Mouse (Mus musculus): ENCODE data around the gene Midn. TPM values are rescaled to one million over a fixed set of nuclear protein-coding genes. Genes with fewer than 3 reads are reported as not detected.
A peak's percentile ranks its signal among the peaks of the same experiment; 100 is the strongest.
"Not testable (repeated sequence)": the region's sequence is repeated elsewhere in the genome, so short reads cannot be mapped to it uniquely, and the experiment has no call there.

The Midn gene
- polyA plus RNA-seq, 1 experiment: 31.6 TPM

GRCm38 (mm10) chr10:80164161-80164997, 16.3 kb downstream of the Midn start:
- H3K4me1 ChIP-seq (ENCODE audit: control insufficient read depth, insufficient read depth, insufficient read length, low read length): peaks cover 23% of the 10 kb centered on the region

GRCm38 (mm10) chr10:80164998-80165344, 16.9 kb downstream of the Midn start:
- peaks cover 23% of the 10 kb centered on the region for H3K4me1 ChIP-seq (ENCODE audit: control insufficient read depth, insufficient read depth, insufficient read length, low read length)
- peak overlapping the region; percentile 52 for H3K4me3 ChIP-seq (ENCODE audit: insufficient read depth, low read depth, low read length)
- peak overlapping the region; percentile 47; the same call in 1 of the 2 replicates for H3K27ac ChIP-seq (replicated peaks; ENCODE audit: low read depth, low read length)

More at GRCm38 (mm10) chr10:80164161-80164997, 16.3 kb downstream of the Midn start:
- Histone ChIP-seq H3K27ac (replicated peaks; ENCODE audit: low read depth, low read length) (peak overlapping the region; percentile 47), H3K4me3 (ENCODE audit: insufficient read depth, low read depth, low read length) (peak overlapping the region; percentile 52)

GRCm38 (mm10) chr10:80165392-80166128, 17.5 kb downstream of the Midn start, which contains the start of gene Cirbp:
Gene Cirbp, plus strand, starts transcription at chr10:80165985.
- H3K4me3 ChIP-seq (ENCODE audit: insufficient read depth, low read depth, low read length): peak within 1 kb of the TSS; percentile 52
- H3K27ac ChIP-seq (replicated peaks; ENCODE audit: low read depth, low read length): peak within 1 kb of the TSS; percentile 68
- peaks cover 20% of the 10 kb centered on the region for H3K4me1 ChIP-seq (ENCODE audit: control insufficient read depth, insufficient read depth, insufficient read length, low read length)

- not testable (repeated sequence) for H3K27ac ChIP-seq (replicated peaks; ENCODE audit: low read depth, low read length); H3K4me3 ChIP-seq (ENCODE audit: insufficient read depth, low read depth, low read length)
- peaks cover 18% of the 10 kb centered on the region for H3K4me1 ChIP-seq (ENCODE audit: control insufficient read depth, insufficient read depth, insufficient read length, low read length)
Observed at GRCm38 (mm10) chr10:80166136-80166535, 18.1 kb downstream of the Midn start.

- Histone ChIP-seq H3K4me3 (ENCODE audit: insufficient read depth, low read depth, low read length) (peak overlapping the region; percentile 87), H3K27ac (replicated peaks; ENCODE audit: low read depth, low read length) (peak overlapping the region; percentile 82), H3K4me1 (ENCODE audit: control insufficient read depth, insufficient read depth, insufficient read length, low read length) (peaks cover 12% of the 10 kb centered on the region; the same call in 1 of the 2 replicates)
Observed at GRCm38 (mm10) chr10:80167460-80168037, 19.5 kb downstream of the Midn start.

GRCm38 (mm10) chr10:80168038-80168661, 20.1 kb downstream of the Midn start:
- Histone ChIP-seq H3K4me3 (ENCODE audit: insufficient read depth, low read depth, low read length) (peak overlapping the region; percentile 87), H3K27ac (replicated peaks; ENCODE audit: low read depth, low read length) (peak overlapping the region; percentile 82), H3K4me1 (ENCODE audit: control insufficient read depth, insufficient read depth, insufficient read length, low read length) (peaks cover 12% of the 10 kb centered on the region; the same call in 1 of the 2 replicates)

- peaks cover 7% of the 10 kb centered on the region; the same call in 1 of the 2 replicates for H3K4me1 ChIP-seq (ENCODE audit: control insufficient read depth, insufficient read depth, insufficient read length, low read length)
- H3K4me3 ChIP-seq (ENCODE audit: insufficient read depth, low read depth, low read length): no peak overlapping the region
- no peak overlapping the region for H3K27ac ChIP-seq (replicated peaks; ENCODE audit: low read depth, low read length)
Observed at GRCm38 (mm10) chr10:80169070-80169469, 21.0 kb downstream of the Midn start.

GRCm38 (mm10) chr10:80169651-80170050, 21.6 kb downstream of the Midn start:
- Histone ChIP-seq H3K4me1 (ENCODE audit: control insufficient read depth, insufficient read depth, insufficient read length, low read length) (peaks cover 4% of the 10 kb centered on the region; the same call in 1 of the 2 replicates), H3K27ac (replicated peaks; ENCODE audit: low read depth, low read length) (no peak overlapping the region), H3K4me3 (ENCODE audit: insufficient read depth, low read depth, low read length) (no peak overlapping the region)

GRCm38 (mm10) chr10:80170052-80170451, 22.0 kb downstream of the Midn start:
- no peak overlapping the region for H3K4me3 ChIP-seq (ENCODE audit: insufficient read depth, low read depth, low read length)
- H3K27ac ChIP-seq (replicated peaks; ENCODE audit: low read depth, low read length): no peak overlapping the region
- H3K4me1 ChIP-seq (ENCODE audit: control insufficient read depth, insufficient read depth, insufficient read length, low read length): peaks cover 4% of the 10 kb centered on the region; the same call in 1 of the 2 replicates

- Histone ChIP-seq H3K4me3 (ENCODE audit: insufficient read depth, low read depth, low read length) (no peak overlapping the region), H3K4me1 (ENCODE audit: control insufficient read depth, insufficient read depth, insufficient read length, low read length) (peaks cover 4% of the 10 kb centered on the region; the same call in 1 of the 2 replicates), H3K27ac (replicated peaks; ENCODE audit: low read depth, low read length) (no peak overlapping the region)
Observed at GRCm38 (mm10) chr10:80170601-80171021, 22.5 kb downstream of the Midn start.

- peaks cover 4% of the 10 kb centered on the region; the same call in 1 of the 2 replicates for H3K4me1 ChIP-seq (ENCODE audit: control insufficient read depth, insufficient read depth, insufficient read length, low read length)
- no peak overlapping the region for H3K27ac ChIP-seq (replicated peaks; ENCODE audit: low read depth, low read length)
- H3K4me3 ChIP-seq (ENCODE audit: insufficient read depth, low read depth, low read length): no peak overlapping the region
Observed at GRCm38 (mm10) chr10:80171252-80171651, 23.2 kb downstream of the Midn start.

- Histone ChIP-seq H3K4me3 (ENCODE audit: insufficient read depth, low read depth, low read length) (no peak overlapping the region; the same call in 1 of the 2 replicates), H3K4me1 (ENCODE audit: control insufficient read depth, insufficient read depth, insufficient read length, low read length) (peaks cover 4% of the 10 kb centered on the region; the same call in 1 of the 2 replicates), H3K27ac (replicated peaks; ENCODE audit: low read depth, low read length) (no peak overlapping the region; the same call in 1 of the 2 replicates)
Observed at GRCm38 (mm10) chr10:80171760-80172526, 23.9 kb downstream of the Midn start.

GRCm38 (mm10) chr10:80172527-80173292, 24.6 kb downstream of the Midn start, which contains the start of gene 1600002K03Rik:
Gene 1600002K03Rik, plus strand, starts transcription at chr10:80172944.
- peaks cover 4% of the 10 kb centered on the region; the same call in 1 of the 2 replicates for H3K4me1 ChIP-seq (ENCODE audit: control insufficient read depth, insufficient read depth, insufficient read length, low read length)
- peak within 1 kb of the TSS; percentile 82 for H3K4me3 ChIP-seq (ENCODE audit: insufficient read depth, low read depth, low read length)
- peak within 1 kb of the TSS; percentile 84 for H3K27ac ChIP-seq (replicated peaks; ENCODE audit: low read depth, low read length)

Data from brown adipose tissue, adult 24 weeks (tissue).